Mouse (Mus musculus) spleen, adult 2 months (tissue): ENCODE measurements at regions not wholly inside any gene's neighbourhood (a gene's known extent, or its start where the extent isn't known, plus 50 kb on each side); places are given as distances from the start of the nearest gene placed in this dataset.

Experiments used
- DNase-seq, 2 experiments: peaks; one replicate each; pipeline versions ENCODE4 v3.0.0 to v3.0.0-alpha.2; 2012 to 2021; ENCODE audit warnings: low spot score in 2 of 2, low read depth in 1 of 2
- H3K27ac ChIP-seq: fragments of 200-500 bp; 2 replicates; pipeline ENCODE4 v1.5.1; 2012; ENCODE audit warnings: low read length, inconsistent platforms; ENCODE audit not compliant: insufficient read depth
- H3K27me3 ChIP-seq: fragments of 200-500 bp; 2 replicates; pipeline ENCODE4 v1.6.1; 2012; ENCODE audit warnings: mild to moderate bottlenecking, moderate library complexity, low read length, inconsistent platforms; ENCODE audit not compliant: control insufficient read depth, insufficient read depth
- H3K36me3 ChIP-seq: fragments of 200-500 bp; 2 replicates; pipeline ENCODE4 v1.6.1; 2012; ENCODE audit warnings: mild to moderate bottlenecking, low read length, inconsistent platforms; ENCODE audit not compliant: control insufficient read depth, insufficient read depth
- H3K4me1 ChIP-seq: fragments of 200-500 bp; 2 replicates; pipeline ENCODE4 v1.6.1; 2011; ENCODE audit warnings: inconsistent platforms; ENCODE audit not compliant: control insufficient read depth, insufficient read depth, insufficient read length
- H3K4me3 ChIP-seq: fragments of 200-500 bp; 2 replicates; pipeline ENCODE4 v1.5.1; 2011; ENCODE audit warnings: mild to moderate bottlenecking, inconsistent platforms; ENCODE audit not compliant: insufficient read depth, insufficient read length; ENCODE audit errors: extremely low read depth
- CTCF ChIP-seq: fragments of 200-500 bp; IDR thresholded peaks from 2 replicates; pipeline ENCODE4 v1.5.1; 2011; ENCODE audit warnings: mild to moderate bottlenecking, inconsistent platforms; ENCODE audit not compliant: insufficient read depth, insufficient read length, insufficient replicate concordance; ENCODE audit errors: extremely low read depth
- POLR2A ChIP-seq: fragments of 200-500 bp; IDR thresholded peaks from 2 replicates; pipeline ENCODE4 v1.6.1; 2011; ENCODE audit warnings: low read depth, low read length, inconsistent platforms
- WGBS: fragments of 180-500 bp; shearing (Covaris S2); methylation state at CpG from one replicate; pipeline ENCODE4 v1.1.7; 2018; 5-methylcytosine and 5-hydroxymethylcytosine counted together

- WGBS = 77% methylated on average over 6 of the region's 6 CpGs
- TF ChIP-seq POLR2A = no peak
- no peak for TF ChIP-seq CTCF
- H3K27me3 ChIP-seq = no peaks in the 10 kb centered on the region
Measured at GRCm38 (mm10) chr17:9286834-9287233, 135.0 kb upstream of the Gm17728 start.

GRCm38 (mm10) chr17:9287682-9288081 is 134.2 kb upstream of the Gm17728 start:
- TF ChIP-seq CTCF = no peak
- TF ChIP-seq POLR2A = no peak
- Histone ChIP-seq H3K4me1 (no peaks in the 10 kb centered on the region), H3K27ac (no peak overlapping the region), H3K4me3 (no peak overlapping the region), H3K36me3 (no peaks in the 10 kb centered on the region), H3K27me3 (no peaks in the 10 kb centered on the region)
- no peak for DNase-seq
- WGBS = 78% methylated on average over 9 of the region's 9 CpGs

More at GRCm38 (mm10) chr17:9286834-9287233, 135.0 kb upstream of the Gm17728 start:
- no peak for DNase-seq
- H3K4me3 ChIP-seq = no peak overlapping the region
- H3K27ac ChIP-seq = no peak overlapping the region
- H3K36me3 ChIP-seq = no peaks in the 10 kb centered on the region
- no peaks in the 10 kb centered on the region for H3K4me1 ChIP-seq

GRCm38 (mm10) chr17:9291601-9292000 is 130.3 kb upstream of the Gm17728 start:
- TF ChIP-seq CTCF (no peak), POLR2A (no peak)
- 85% methylated on average over 4 of the region's 4 CpGs for WGBS
- no peaks in the 10 kb centered on the region for H3K27me3 ChIP-seq
- no peaks in the 10 kb centered on the region for H3K36me3 ChIP-seq
- no peaks in the 10 kb centered on the region for H3K4me1 ChIP-seq
- no peak overlapping the region for H3K4me3 ChIP-seq
- no peak overlapping the region for H3K27ac ChIP-seq
- DNase-seq = no peak

GRCm38 (mm10) chr17:9292296-9292695 is 129.6 kb upstream of the Gm17728 start:
- Histone ChIP-seq H3K4me1 (no peaks in the 10 kb centered on the region), H3K4me3 (no peak overlapping the region), H3K27ac (no peak overlapping the region), H3K36me3 (no peaks in the 10 kb centered on the region), H3K27me3 (no peaks in the 10 kb centered on the region)
- TF ChIP-seq POLR2A (no peak), CTCF (no peak)
- DNase-seq = no peak
- WGBS = 91% methylated on average over 7 of the region's 7 CpGs

GRCm38 (mm10) chr17:9296371-9296770 is 125.5 kb upstream of the Gm17728 start:
- Histone ChIP-seq H3K27me3 (no peaks in the 10 kb centered on the region), H3K4me3 (no peak overlapping the region), H3K4me1 (no peaks in the 10 kb centered on the region), H3K27ac (no peak overlapping the region), H3K36me3 (no peaks in the 10 kb centered on the region)
- TF ChIP-seq CTCF = no peak
- no peak for TF ChIP-seq POLR2A
- no peak for DNase-seq
- 77% methylated on average over 1 of the region's 1 CpGs for WGBS

- Histone ChIP-seq H3K4me3 (no peak overlapping the region), H3K27me3 (no peaks in the 10 kb centered on the region), H3K4me1 (no peaks in the 10 kb centered on the region), H3K27ac (no peak overlapping the region), H3K36me3 (no peaks in the 10 kb centered on the region)
- DNase-seq = no peak
- WGBS = 82% methylated on average over 1 of the region's 1 CpGs
- TF ChIP-seq CTCF (no peak), POLR2A (no peak)
Measured at GRCm38 (mm10) chr17:9298231-9298630, 123.6 kb upstream of the Gm17728 start.

- H3K27ac ChIP-seq = no peak overlapping the region
- no peak for DNase-seq
- TF ChIP-seq POLR2A (no peak), CTCF (no peak)
- H3K4me1 ChIP-seq = no peaks in the 10 kb centered on the region
- 67% methylated on average over 4 of the region's 4 CpGs for WGBS
- no peaks in the 10 kb centered on the region for H3K36me3 ChIP-seq
- no peak overlapping the region for H3K4me3 ChIP-seq
- H3K27me3 ChIP-seq = no peaks in the 10 kb centered on the region
Measured at GRCm38 (mm10) chr17:9301101-9301501, 120.8 kb upstream of the Gm17728 start.

- no peak for DNase-seq
- H3K4me3 ChIP-seq = no peak overlapping the region
- H3K27me3 ChIP-seq = no peaks in the 10 kb centered on the region
- H3K27ac ChIP-seq = no peak overlapping the region
- no peaks in the 10 kb centered on the region for H3K36me3 ChIP-seq
- TF ChIP-seq CTCF (no peak), POLR2A (no peak)
- WGBS = 92% methylated on average over 2 of the region's 2 CpGs
- H3K4me1 ChIP-seq = no peaks in the 10 kb centered on the region
Measured at GRCm38 (mm10) chr17:9308507-9308906, 113.4 kb upstream of the Gm17728 start.
